Mouse (Mus musculus) hindbrain, postnatal 0 days (tissue): ENCODE results near the gene Nectin4. TPM values are rescaled to one million over a fixed set of nuclear protein-coding genes. Genes with fewer than 3 reads are reported as not detected.

Source experiments
- ATAC-seq: fragments of 200-750 bp; cut with Nextera tagmentation; 2 replicates; pipeline ENCODE4 v1.8.0; 2017; ENCODE audit warnings: mild to moderate bottlenecking, moderate TSS enrichment, moderate library complexity
- DNase-seq: peaks from one replicate; pipeline ENCODE4 v3.0.0-alpha.2; 2015; ENCODE audit warnings: low spot score
- H3K27ac ChIP-seq: fragments of 300-500 bp; sonication (generic); 2 replicates; pipeline ENCODE4 v1.5.1; 2014; ENCODE audit warnings: mild to moderate bottlenecking
- H3K27me3 ChIP-seq: fragments of 300-500 bp; sonication (generic); 2 replicates; pipeline ENCODE4 v1.6.1; 2014; ENCODE audit warnings: low read length, mixed read lengths; ENCODE audit not compliant: insufficient read depth
- H3K36me3 ChIP-seq: fragments of 300-500 bp; sonication (generic); 2 replicates; pipeline ENCODE4 v1.6.1; 2014; ENCODE audit warnings: low read length, mixed read lengths; ENCODE audit not compliant: insufficient read depth
- H3K4me1 ChIP-seq: fragments of 300-500 bp; sonication (generic); 2 replicates; pipeline ENCODE4 v1.6.1; 2014; ENCODE audit warnings: antibody characterized with exemption, low read length, mixed read lengths; ENCODE audit not compliant: insufficient read depth
- H3K4me2 ChIP-seq: fragments of 300-500 bp; sonication (generic); 2 replicates; pipeline ENCODE4 v1.6.1; 2014; ENCODE audit warnings: low read depth, mild to moderate bottlenecking, low read length, moderate library complexity, mixed read lengths
- H3K4me3 ChIP-seq: fragments of 300-500 bp; sonication (generic); 2 replicates; pipeline ENCODE4 v1.5.1; 2014; ENCODE audit warnings: low read length
- H3K9ac ChIP-seq: fragments of 300-500 bp; sonication (generic); replicated peaks from 2 replicates; pipeline ENCODE4 v1.6.1; 2014; ENCODE audit warnings: mild to moderate bottlenecking, low read length, moderate library complexity, mixed read lengths
- H3K9me3 ChIP-seq: fragments of 300-500 bp; sonication (generic); 2 replicates; pipeline ENCODE4 v1.6.1; 2016; ENCODE audit warnings: low read length, mixed read lengths
- CTCF ChIP-seq: IDR thresholded peaks from 2 replicates; pipeline ENCODE4 v1.5.1; 2016; ENCODE audit warnings: antibody characterized with exemption, control low read depth, low read depth
- WGBS: fragments of 180-500 bp; shearing (Covaris S2); extraction: QIAGEN DNeasy Blood & Tissue Kit; methylation state at CpG from one replicate; pipeline ENCODE4 v1.1.7; 2014; 5-methylcytosine and 5-hydroxymethylcytosine counted together
- polyA plus RNA-seq: library from polyadenylated mRNA; unstranded; fragments of >200 nt; fragmentation: Nextera tagmentation; extraction: Ambion mirVana; gene quantifications from 2 replicates; pipeline ENCODE4 v1.2.1, GENCODE M21; 2015
- total RNA-seq: library from RNA; depleted of rRNA; stranded (reverse); fragments of >200 nt; gene quantifications from 2 replicates; pipeline ENCODE4 v1.2.3, GENCODE M21; 2014

Gene Nectin4
- total and polyA plus RNA-seq, 2 experiments from 2014 or later: 2.8 to 4.9 TPM

DNA sequence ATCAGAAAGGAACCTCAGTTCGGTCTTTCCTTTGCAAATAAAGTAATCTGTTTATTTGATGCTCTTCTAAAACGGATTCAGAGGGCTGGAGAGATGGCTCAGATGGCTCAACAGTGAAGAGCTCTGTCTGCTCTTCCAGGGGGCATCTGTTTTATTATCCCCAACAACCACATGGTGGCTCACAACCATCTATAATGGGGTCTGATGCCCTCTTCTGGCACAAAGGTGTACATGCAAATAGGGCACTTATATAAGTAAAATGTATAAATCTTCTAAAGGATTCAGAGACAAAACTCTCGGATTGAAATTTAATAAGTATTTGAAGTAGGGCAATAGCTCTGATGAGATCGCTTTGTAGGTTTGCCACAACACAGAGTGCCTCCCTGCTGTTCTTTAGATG is 11.5 kb upstream of the Nectin4 start:
- no peaks in the 10 kb centered on the region for H3K9me3 ChIP-seq
- no peak overlapping the region for H3K4me3 ChIP-seq
- no peak overlapping the region for H3K27ac ChIP-seq
- H3K4me2 ChIP-seq: no peak overlapping the region
- H3K36me3 ChIP-seq: peaks cover 5% of the 10 kb centered on the region; the same call in 1 of the 2 replicates
- no peak overlapping the region for H3K9ac ChIP-seq
- WGBS: 71% methylated on average over 4 of the region's 4 CpGs
- TF ChIP-seq CTCF: peak; percentile 84
- DNase-seq (peak; percentile 75), ATAC-seq (no peak)
- no peaks in the 10 kb centered on the region for H3K27me3 ChIP-seq
- H3K4me1 ChIP-seq: no peaks in the 10 kb centered on the region

DNA sequence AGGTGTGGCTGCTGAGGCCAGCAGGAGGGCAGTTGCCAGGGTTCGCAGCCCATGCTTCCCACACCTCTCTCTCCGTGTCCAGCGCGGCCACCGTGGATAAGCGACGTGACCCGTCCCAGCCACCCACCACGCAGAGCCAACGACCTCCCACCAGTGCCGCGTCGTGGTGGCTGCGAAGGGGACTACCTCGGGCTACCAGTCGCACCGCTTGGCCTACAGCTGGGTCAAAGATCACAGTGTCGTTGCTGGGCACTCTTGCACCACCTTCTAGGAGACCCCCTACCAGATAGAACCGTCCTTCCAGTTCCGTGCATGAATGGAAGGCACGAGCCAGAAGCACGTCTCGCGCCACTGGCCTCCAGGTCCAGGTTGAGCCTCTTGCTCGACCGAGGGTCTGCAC is 9.6 kb upstream of the Nectin4 start:
- no peaks in the 10 kb centered on the region for H3K27me3 ChIP-seq
- DNase-seq (no peak), ATAC-seq (no peak; the same call in 1 of the 2 replicates)
- H3K4me1 ChIP-seq: no peaks in the 10 kb centered on the region
- TF ChIP-seq CTCF: no peak
- peak overlapping the region; percentile 64 for H3K9ac ChIP-seq
- peak overlapping the region; percentile 55 for H3K4me3 ChIP-seq
- H3K9me3 ChIP-seq: no peaks in the 10 kb centered on the region
- H3K27ac ChIP-seq: peak overlapping the region; percentile 77
- H3K36me3 ChIP-seq: peaks cover 5% of the 10 kb centered on the region; the same call in 1 of the 2 replicates
- 8% methylated on average over 26 of the region's 26 CpGs for WGBS
- peak overlapping the region; percentile 86 for H3K4me2 ChIP-seq

DNA sequence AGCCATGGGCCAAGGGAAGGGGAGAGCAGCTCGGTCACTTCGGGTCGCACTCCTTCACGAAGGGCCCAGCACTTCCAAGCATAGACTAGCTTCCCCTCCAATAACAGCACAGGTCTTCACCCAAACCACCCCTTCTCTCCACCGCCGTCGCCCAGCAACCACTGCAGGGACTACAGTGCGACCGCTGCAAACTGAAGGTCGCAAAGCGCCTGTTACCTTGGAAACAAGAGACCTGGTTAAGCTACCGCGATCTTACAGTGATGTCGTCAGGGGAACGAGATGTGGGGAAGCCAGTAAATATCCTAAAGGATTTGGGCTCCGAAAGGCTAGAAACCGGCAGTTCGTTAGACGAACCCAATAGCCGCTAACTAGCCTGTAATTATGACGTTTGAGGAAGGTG is 9.2 kb upstream of the Nectin4 start, which contains the start of gene Klhdc9:
Klhdc9 (minus strand) TSS at position 143 of the 400 bp plus-strand sequence.
- ATAC-seq (peak; percentile 97), DNase-seq (peak; percentile 98)
- H3K9ac ChIP-seq: peak within 1 kb of the TSS; percentile 64
- no peak for TF ChIP-seq CTCF
- peak within 1 kb of the TSS; percentile 55 for H3K4me3 ChIP-seq
- no peaks in the 10 kb centered on the region for H3K4me1 ChIP-seq
- H3K4me2 ChIP-seq: peak within 1 kb of the TSS; percentile 86
- 2% methylated on average over 21 of the region's 21 CpGs for whole genome bisulfite sequencing
- H3K9me3 ChIP-seq: no peaks in the 10 kb centered on the region
- peak within 1 kb of the TSS; percentile 80 for H3K27ac ChIP-seq
- peaks cover 5% of the 10 kb centered on the region; the same call in 1 of the 2 replicates for H3K36me3 ChIP-seq
- H3K27me3 ChIP-seq: no peaks in the 10 kb centered on the region

DNA sequence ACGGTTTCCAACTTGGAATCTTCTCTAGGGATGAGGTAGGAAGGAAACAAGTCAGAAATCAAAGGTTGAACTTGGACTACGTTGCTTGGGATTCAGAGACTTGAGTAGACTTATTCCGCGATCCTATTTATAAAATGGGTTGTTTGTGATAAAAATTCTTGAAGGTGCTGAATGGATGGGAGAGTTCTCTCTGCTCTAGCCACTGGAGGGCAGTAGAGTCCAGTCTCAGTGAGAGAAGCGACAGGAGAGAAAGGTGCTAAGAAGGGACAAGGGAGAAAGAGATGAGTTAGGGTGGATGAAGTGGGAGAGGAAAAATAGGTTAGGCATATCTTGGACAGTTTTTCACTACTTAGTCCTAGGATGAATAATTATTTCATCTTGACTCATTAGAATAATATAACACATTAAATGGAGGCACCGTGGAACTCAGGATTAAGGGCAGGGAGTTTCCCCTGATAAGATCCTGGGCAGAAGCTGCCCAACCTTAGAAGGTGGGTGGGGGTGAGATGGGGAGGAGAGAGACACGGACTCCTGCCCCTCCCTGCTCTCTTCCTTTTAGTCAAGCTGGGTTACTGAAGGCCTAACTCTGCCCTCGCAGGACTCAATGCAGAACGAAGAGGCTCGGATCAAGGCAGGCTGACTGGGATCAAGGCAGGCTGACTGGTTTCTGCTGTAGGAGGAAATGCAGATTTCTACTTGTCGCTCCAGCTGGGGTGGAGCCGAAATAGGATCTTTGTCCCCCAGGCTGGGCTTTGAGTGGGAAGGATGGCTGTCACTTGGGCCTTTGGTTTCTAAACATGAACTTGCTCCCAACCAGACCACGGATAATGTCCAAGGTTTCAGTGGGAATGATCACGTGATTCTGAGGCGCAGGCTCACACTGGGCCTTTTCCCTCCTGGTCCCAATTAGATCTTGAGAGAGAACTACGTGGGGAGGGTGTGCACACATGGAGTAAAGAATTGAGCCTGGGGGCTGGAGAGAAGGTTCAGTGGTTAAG is 8.5 kb upstream of the Nectin4 start:
- Histone ChIP-seq H3K27me3 (no peaks in the 10 kb centered on the region), H3K9ac (peak overlapping the region; percentile 64), H3K9me3 (no peaks in the 10 kb centered on the region), H3K27ac (peak overlapping the region; percentile 80), H3K4me1 (no peaks in the 10 kb centered on the region), H3K36me3 (peaks cover 3% of the 10 kb centered on the region; the same call in 1 of the 2 replicates), H3K4me3 (peak overlapping the region; percentile 55), H3K4me2 (peak overlapping the region; percentile 86)
- TF ChIP-seq CTCF: peak; percentile 90
- 31% methylated on average over 16 of the region's 16 CpGs for WGBS
- ATAC-seq: peak; percentile 59; the same call in 1 of the 2 replicates
- DNase-seq: peak; percentile 88

DNA sequence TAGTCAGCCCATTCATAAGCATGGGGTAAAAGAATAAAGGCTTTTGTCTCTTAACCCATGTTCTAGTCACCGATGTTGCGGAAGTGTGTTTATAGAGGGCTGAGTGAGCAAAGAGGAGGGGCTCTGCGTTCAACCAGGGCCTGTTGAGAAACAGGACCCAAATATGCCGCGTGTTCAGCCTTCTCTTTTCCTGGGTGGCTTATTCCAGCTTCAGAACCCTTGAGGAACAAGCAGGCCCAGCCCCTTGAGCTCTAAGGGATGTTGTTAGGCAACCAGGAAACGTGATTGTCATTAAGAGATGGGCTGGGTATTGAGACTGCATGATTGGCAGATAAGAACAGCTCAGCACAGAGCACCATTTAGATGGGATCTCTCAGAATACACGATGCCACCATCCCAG is 4.0 kb upstream of the Nectin4 start:
- Histone ChIP-seq H3K27ac (no peak overlapping the region), H3K4me3 (no peak overlapping the region), H3K27me3 (no peaks in the 10 kb centered on the region), H3K9ac (no peak overlapping the region), H3K9me3 (no peaks in the 10 kb centered on the region), H3K4me1 (no peaks in the 10 kb centered on the region), H3K36me3 (no peaks in the 10 kb centered on the region), H3K4me2 (no peak overlapping the region)
- ATAC-seq (no peak), DNase-seq (no peak)
- TF ChIP-seq CTCF: no peak
- 55% methylated on average over 7 of the region's 7 CpGs for WGBS

DNA sequence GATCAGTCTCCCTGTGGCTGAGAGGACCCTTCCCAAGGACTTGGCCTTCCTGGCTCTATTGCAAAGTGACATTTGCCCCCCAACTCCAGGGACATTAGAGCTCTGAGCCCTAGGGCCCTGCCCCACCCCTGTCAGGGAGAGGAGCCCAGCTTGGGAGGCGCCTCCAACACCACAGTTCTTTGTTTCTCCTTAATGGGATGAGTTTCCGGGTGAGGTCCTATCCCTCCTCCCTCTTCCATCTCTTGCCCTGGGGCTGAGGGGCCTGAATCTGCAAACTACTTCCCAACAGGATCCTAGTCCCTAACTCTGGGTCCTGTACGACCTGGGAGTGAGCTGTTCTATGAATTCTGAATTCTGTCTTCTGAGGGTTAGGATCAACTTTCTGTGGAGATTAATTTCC is 3.0 kb downstream of the Nectin4 start:
- Histone ChIP-seq H3K4me1 (no peaks in the 10 kb centered on the region), H3K36me3 (no peaks in the 10 kb centered on the region), H3K9me3 (no peaks in the 10 kb centered on the region), H3K4me2 (no peak overlapping the region), H3K9ac (no peak overlapping the region), H3K27ac (no peak overlapping the region), H3K4me3 (no peak overlapping the region), H3K27me3 (no peaks in the 10 kb centered on the region)
- no peak for TF ChIP-seq CTCF
- WGBS: 67% methylated on average over 3 of the region's 3 CpGs
- no peak for ATAC-seq
- DNase-seq: no peak
